Mouse (Mus musculus) lung, postnatal 0 days (tissue): ENCODE measurements around the gene Pou2f1.

Experiments used
- CTCF ChIP-seq: IDR thresholded peaks from 2 replicates; pipeline ENCODE4 v1.5.1; 2016; ENCODE audit warnings: antibody characterized with exemption, mild to moderate bottlenecking
- EP300 ChIP-seq: IDR thresholded peaks from 2 replicates; pipeline ENCODE4 v1.6.1; 2016; ENCODE audit warnings: antibody characterized with exemption, mild to moderate bottlenecking, control low read depth

GRCm38 (mm10) chr1:165966156-165966914, 36.1 kb downstream of the Pou2f1 start:
- TF ChIP-seq EP300 (no peak), CTCF (no peak)
